Mouse (Mus musculus) Patski (cell line): Measurements from ENCODE around the gene Acot5. TPM values are rescaled to one million over a fixed set of nuclear protein-coding genes. Genes with fewer than 3 reads are reported as not detected.
"Not testable (repeated sequence)": the region's sequence is repeated elsewhere in the genome, so short reads cannot be mapped to it uniquely, and the experiment has no call there.

Experiments
- ATAC-seq: fragments of 100-300 bp; one replicate; pipeline ENCODE4 v1.8.0; 2021
- CTCF ChIA-PET: fragments of 350-600 bp; sonication (Branson Sonifier 250); formaldehyde crosslinking; loops from one replicate; lab custom pipeline; 2022; ENCODE audit warnings: inconsistent platforms; lab: Charles Lee
- POLR2A ChIA-PET: fragments of 350-600 bp; sonication (Branson Sonifier 250); formaldehyde crosslinking; loops from one replicate; lab custom pipeline; 2022; ENCODE audit warnings: antibody characterized with exemption, inconsistent platforms; lab: Charles Lee
- DNase-seq: peaks from one replicate; pipeline ENCODE4 v3.0.0-alpha.2; 2011; ENCODE audit warnings: low read depth, low spot score
- H3K27me3 ChIP-seq: fragments of 371-371 bp; one replicate; pipeline ENCODE4 v1.5.1; 2021
- CTCF ChIP-seq: fragments of 100-300 bp; IDR thresholded peaks from one replicate; pipeline ENCODE4 v1.5.1; 2021
- in situ Hi-C: fragments of 300-500 bp; cut with MboI; formaldehyde crosslinking; loops from 3 replicates; pipeline ENCODE4 v1.11.1; 2018; ENCODE audit warnings: low pct_unique_long_range_greater_than_20kb, mixed read lengths
- polyA plus RNA-seq: library from polyadenylated mRNA; unstranded; gene quantifications from one replicate; pipeline ENCODE4 v1.2.3, GENCODE M21; 2021

The Acot5 gene
- polyA plus RNA-seq, 1 experiment from 2014 or later, result 1.1 TPM

DNA sequence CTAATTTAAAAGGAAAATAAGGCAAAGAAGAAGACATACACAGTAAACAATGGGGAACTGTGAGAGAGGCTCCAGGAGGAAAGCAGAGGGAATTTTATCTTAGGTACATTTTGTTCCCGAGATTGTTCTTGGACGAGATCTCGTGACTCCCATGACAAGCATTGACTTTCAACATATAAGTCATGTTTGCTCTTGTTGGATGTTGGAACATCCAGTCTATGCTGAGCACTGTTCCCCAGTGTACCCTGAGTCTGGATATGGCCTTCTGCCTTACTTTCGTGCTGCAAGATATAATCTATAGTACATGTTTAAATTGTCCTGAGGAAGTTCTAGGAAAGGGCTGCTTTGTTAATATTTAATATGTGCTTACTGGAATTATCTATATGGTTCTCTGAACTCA lies 15.5 kb downstream of the Acot5 start:
- ChIA-PET POLR2A (no interaction called here), CTCF (interaction anchor here (0.9 kb wide), 1 partner anchor 24 kb away, joined by 3 read pairs; no protein-coding TSS in a partner anchor)
- DNase-seq (no peak), ATAC-seq (no peak)
- in situ Hi-C loops, result no loop called here
- H3K27me3 ChIP-seq, result peaks cover 8% of the 10 kb centered on the region
- TF ChIP-seq CTCF, result no peak

DNA sequence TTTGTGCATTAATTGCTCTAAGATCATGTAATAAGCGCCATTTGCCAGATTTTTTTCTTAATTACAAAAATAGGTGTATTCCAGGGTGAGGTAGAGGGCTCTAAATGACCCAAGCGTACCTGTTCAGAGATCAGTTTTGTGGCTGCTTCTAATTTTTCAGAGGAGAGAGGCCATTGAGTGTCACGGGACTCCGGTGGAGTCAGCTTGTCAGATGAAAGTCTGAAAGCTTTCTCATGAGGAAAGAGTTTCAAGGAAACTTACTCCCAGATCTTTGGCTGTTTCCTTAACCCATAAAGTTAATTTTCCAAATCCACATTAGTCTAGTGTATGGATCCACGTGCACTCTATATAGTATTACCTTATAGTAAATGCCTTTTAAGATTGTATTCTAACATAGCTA lies 25.5 kb downstream of the Acot5 start:
- CTCF ChIA-PET, H3K27me3 ChIP-seq, DNase-seq, in situ Hi-C loops, ATAC-seq: not testable (repeated sequence)
- POLR2A ChIA-PET, result interaction anchor here (0.6 kb wide), 1 partner anchor 55 kb away, joined by 3 read pairs; no protein-coding TSS in a partner anchor

DNA sequence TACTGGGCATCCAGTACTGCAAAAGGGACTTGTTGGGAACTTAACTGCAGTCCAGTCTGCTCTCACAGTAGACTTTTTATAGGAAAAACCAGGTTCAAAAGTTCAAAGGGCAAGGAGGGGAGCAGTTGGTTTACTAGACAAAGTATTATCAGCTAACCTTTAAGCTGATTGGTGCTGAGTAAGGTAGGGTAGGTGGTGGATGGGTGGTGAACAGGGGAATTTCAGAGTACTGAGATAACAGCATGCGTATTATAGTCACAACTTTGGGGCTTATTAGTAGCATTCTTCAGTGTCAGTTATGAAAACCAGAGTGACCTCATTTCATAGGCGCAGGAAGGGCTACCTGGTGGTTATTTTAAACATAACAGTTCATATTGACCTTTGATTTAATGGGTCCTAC lies 30.5 kb downstream of the Acot5 start:
- no peaks in the 10 kb centered on the region for H3K27me3 ChIP-seq
- ATAC-seq (no peak), DNase-seq (no peak)
- no peak for TF ChIP-seq CTCF
- ChIA-PET POLR2A (no interaction called here), CTCF (no interaction called here)
- in situ Hi-C loops, result no loop called here

DNA sequence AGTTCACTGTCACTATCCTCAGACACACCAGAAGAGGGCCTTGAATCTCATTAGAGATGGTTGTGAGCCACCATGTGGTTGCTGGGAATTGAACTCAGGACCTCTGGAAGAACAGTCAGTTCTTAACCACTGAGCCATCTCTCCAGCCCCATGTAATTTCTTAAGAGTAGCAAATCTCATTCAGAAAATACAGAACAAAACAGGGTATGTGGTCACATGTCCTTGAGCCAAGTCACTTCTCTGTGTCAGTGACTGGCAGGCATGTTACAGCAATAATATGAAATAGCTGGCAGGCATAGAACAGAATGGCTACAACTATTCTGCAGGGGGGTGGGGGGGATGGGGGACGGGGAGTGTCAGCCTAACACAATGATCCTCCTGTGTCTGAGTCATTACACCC lies 30.9 kb downstream of the Acot5 start:
- DNase-seq (no peak), ATAC-seq (no peak)
- ChIA-PET POLR2A (no interaction called here), CTCF (no interaction called here)
- TF ChIP-seq CTCF, result no peak
- in situ Hi-C loops, result no loop called here
- H3K27me3 ChIP-seq, result no peaks in the 10 kb centered on the region

DNA sequence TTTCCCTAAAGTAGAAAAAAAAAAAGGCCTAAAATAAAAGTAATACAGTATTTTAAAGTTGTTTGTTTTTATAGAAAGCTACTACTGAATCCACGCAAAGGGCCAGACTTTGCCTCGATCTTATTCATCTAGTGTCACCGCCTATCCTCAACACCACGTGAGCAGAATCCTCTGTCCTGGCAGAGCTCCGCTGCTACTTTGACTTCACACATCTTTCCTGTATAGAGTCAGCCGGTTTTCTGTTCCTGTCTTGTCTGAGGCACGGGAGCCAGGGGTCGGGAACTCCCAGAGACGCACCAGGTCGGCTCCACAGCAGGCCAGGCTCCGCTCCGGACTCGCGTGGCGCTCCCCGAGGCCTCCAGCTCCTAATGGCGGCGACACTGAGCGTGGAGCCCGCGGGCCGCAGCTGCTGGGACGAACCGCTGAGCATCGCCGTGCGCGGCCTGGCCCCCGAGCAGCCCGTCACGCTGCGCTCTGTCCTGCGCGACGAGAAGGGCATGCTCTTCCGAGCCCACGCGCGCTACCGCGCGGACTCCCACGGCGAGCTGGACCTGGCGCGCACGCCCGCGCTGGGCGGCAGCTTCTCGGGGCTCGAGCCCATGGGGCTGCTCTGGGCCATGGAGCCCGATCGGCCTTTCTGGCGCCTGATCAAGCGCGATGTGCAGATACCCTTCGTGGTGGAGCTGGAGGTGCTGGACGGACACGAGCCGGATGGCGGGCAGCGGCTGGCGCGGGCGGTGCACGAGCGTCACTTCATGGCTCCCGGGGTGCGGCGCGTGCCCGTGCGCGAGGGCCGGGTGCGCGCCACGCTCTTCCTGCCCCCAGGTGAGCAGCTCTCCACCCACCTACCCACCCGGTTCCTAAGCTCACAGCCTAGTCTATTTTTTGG lies 31.7 kb downstream of the Acot5 start, which contains the start of gene Acot6:
Acot6 (plus strand) TSS at position 51 of the 889 bp plus-strand sequence.
- ATAC-seq, H3K27me3 ChIP-seq, POLR2A ChIA-PET, in situ Hi-C loops, DNase-seq: not testable (repeated sequence)
- CTCF ChIA-PET, result interaction anchor here (0.6 kb wide), 1 partner anchor 40 kb away, joined by 3 read pairs; no protein-coding TSS in a partner anchor

DNA sequence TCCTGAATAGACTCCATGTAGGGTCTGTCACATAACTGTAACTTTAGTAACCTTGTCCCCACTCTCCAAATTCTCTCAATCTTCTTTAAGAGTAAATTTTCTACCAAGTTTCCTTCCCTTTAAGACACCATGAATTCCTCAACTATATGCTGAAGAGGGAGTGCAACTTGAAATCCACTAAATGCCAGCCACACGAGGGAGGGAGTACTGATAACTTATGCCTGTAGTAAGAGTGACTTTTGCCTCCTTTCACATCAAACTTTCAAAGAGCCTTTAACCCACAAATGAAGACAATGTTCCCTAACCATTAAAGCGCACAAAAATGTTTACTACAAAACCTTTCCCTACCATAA lies 32.3 kb downstream of the Acot5 start:
- ChIA-PET POLR2A (no interaction called here), CTCF (no interaction called here)
- TF ChIP-seq CTCF, result no peak
- in situ Hi-C loops, result no loop called here
- no peaks in the 10 kb centered on the region for H3K27me3 ChIP-seq
- ATAC-seq, result no peak
- no peak for DNase-seq

DNA sequence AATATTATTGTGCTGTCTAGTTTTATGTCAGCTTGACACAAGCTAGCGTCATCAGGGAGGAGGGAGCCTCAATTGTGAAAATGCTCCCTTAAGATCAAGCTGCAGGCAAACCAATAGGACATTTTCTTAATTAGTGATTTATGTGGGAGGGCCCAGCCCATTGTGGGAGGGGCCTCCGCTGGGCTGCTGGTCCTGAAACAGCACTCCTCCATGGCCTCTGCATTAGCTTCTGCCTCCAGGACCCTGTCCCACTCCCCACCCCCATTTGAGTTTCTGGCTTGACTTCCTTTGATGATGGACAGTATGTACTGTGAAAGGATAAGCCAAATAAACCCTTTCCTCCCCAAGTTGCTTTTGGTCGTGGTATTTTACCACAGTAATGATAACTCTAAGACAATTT lies 37.9 kb downstream of the Acot5 start:
- no peak for ATAC-seq
- ChIA-PET POLR2A (no interaction called here), CTCF (no interaction called here)
- in situ Hi-C loops, result no loop called here
- no peak for DNase-seq
- no peaks in the 10 kb centered on the region for H3K27me3 ChIP-seq
- TF ChIP-seq CTCF, result no peak

DNA sequence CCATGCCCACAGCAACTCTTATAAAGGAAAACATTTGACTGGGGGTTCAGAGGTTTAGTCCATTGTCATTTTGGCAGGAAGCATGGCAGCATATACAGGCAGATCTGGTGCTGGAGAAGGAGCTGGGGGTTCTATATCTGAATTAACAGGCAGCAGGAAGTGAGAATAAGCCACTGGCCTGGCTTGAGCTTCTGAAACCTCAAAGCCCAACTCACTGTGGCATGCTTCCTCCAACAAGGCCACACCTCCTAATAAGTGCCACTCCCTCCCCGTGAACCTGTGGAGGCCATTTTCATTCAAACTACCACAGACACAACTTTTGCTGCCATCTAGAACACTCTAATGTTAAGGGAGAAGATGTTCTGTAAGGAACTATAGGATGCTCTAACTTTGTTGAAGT lies 38.6 kb downstream of the Acot5 start:
- POLR2A ChIA-PET, result no interaction called here
- CTCF ChIA-PET, result no interaction called here
- in situ Hi-C loops, result no loop called here
- no peak for TF ChIP-seq CTCF
- H3K27me3 ChIP-seq, result no peaks in the 10 kb centered on the region
- DNase-seq (no peak), ATAC-seq (no peak)

DNA sequence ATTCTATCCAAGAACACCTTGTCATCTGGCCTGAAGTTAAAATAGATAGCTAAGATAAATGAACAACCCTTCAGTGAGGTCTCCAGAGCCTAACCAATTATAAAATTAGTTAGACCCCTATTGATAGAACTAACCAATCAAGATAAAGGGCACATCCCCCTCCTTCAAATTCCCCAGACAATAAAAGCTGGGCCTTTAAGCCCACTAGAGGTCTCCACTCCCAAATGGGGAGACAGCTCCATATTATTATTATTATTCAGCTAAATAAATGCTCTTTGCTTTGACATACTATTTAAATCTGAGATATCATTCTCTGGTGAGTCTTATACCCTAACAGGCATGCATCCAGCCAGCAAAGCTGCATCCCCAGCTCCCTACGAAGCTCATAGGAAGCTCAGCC lies 40.8 kb downstream of the Acot5 start:
- ChIA-PET CTCF (no interaction called here), POLR2A (no interaction called here)
- in situ Hi-C loops, result no loop called here
- no peak for TF ChIP-seq CTCF
- no peaks in the 10 kb centered on the region for H3K27me3 ChIP-seq
- no peak for ATAC-seq
- DNase-seq, result no peak

DNA sequence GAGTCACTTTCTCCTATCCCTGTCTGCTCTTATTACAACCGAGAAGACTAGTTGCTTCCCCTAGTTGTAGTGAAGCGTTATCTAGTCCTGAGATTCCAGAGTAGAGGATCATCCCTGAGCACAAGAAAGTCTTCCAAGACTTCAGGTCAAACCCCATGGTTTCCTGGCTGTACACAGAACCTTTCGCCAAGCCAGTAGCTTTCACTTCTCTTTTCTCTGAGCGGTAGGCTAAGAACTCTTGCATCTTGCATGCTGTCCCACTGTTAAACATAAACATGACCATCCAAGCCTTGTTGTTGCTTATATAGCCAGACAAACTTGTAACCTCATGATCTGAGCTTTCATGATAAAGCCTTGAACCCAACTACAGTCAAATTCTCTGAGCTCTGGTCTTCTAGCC lies 41.7 kb downstream of the Acot5 start:
- H3K27me3 ChIP-seq, result no peaks in the 10 kb centered on the region
- in situ Hi-C loops, result no loop called here
- ChIA-PET POLR2A (no interaction called here), CTCF (no interaction called here)
- DNase-seq (no peak), ATAC-seq (no peak)
- TF ChIP-seq CTCF, result no peak

DNA sequence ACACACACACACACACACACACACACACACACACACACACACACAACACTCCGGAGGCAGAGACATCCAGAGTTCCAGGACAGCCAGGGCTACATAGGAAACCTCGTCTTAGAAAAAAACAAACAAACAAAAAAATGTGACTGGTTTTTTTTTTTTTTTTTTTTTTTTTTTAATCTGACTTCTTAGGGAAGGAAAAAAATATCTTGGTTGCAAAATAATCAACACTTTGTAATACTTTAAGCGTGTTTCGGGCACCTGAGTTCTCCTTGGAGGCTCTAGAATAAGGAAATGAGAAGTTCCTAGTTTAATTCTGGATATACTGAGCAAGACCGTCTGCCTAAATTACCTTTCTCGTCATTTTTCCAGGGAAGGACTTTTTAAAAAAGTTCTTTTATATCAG lies 44.6 kb downstream of the Acot5 start:
- DNase-seq, result no peak
- CTCF ChIA-PET, result no interaction called here
- POLR2A ChIA-PET, result interaction anchor here (0.6 to 0.8 kb wide), 5 partner anchors 9 to 389 kb away, joined by 3 to 6 read pairs (median 3); no protein-coding TSS in a partner anchor
- TF ChIP-seq CTCF, result no peak
- ATAC-seq, result no peak
- H3K27me3 ChIP-seq, result no peaks in the 10 kb centered on the region
- in situ Hi-C loops, result no loop called here
